Mouse (Mus musculus) kidney, adult 9 months (tissue): ENCODE results near the gene Gpat3.
A peak's percentile ranks its signal among the peaks of the same experiment; 100 is the strongest.

ENCODE experiments used
- DNase-seq: peaks from one replicate; pipeline ENCODE4 v3.0.0; 2022

Gene Gpat3

DNA sequence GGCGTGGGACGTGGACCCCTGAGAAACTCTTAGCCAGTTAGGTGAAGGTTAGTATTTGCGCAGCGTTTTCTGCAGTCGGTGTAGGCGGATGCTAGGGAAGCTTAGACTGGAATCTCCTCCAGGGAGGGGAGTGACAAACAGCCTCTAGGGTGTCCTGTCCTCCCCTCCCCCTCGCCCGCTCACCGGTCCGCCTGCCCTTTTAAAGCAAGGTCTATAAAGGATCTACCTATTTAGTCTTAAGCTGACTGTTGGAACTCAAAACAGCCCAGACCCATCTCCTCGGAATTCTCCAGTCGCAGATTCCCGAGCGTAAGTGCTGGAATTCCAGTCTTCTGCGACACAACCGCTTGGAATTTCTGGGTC, at the start of gene Gpat3:
Gene Gpat3 (plus strand): TSS at position 229 of the 363 bp plus-strand sequence.
- peak; percentile 32 for DNase-seq

- peak; percentile 94 for DNase-seq
These were observed 47.2 kb upstream of the Gpat3 start, which contains the start of the genes Helq and Mrps18c for GRCm38 (mm10) chr5:100798165-100798860. Helq (minus strand) TSS chr5:100798598. Mrps18c (plus strand) TSS chr5:100798627.

GRCm38 (mm10) chr5:100818341-100818740, 27.2 kb upstream of the Gpat3 start:
- DNase-seq = no peak

GRCm38 (mm10) chr5:100819568-100820480, 25.7 kb upstream of the Gpat3 start:
- DNase-seq = peak; percentile 19

GRCm38 (mm10) chr5:100820483-100821184, 24.9 kb upstream of the Gpat3 start, which contains the start of gene Abraxas1:
Abraxas1 (minus strand) TSS chr5:100820965.
- peak; percentile 85 for DNase-seq

GRCm38 (mm10) chr5:100821375-100821774, 24.1 kb upstream of the Gpat3 start:
- DNase-seq = no peak

DNA sequence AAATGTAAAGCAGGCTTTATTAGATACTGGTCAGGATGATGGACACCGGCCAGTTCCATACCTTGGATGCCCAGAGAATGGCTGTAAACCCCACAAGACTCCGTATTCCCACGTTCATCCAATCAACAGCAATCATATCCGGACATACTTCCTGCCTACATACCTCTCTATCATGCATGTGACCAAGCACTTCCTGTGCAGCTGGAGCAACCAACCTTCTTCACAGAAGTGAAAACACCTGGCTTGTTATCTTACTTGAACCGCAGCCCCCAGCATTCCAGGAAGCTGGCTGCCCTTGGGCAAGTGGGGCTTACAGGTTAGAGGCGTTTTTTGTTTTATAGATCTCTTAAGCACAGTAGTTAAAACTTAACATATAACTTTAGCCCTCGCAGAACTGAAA, 22.7 kb upstream of the Gpat3 start:
- no peak for DNase-seq

- peak; percentile 39 for DNase-seq
These were observed 19.5 kb upstream of the Gpat3 start for GRCm38 (mm10) chr5:100825975-100826374.

DNA sequence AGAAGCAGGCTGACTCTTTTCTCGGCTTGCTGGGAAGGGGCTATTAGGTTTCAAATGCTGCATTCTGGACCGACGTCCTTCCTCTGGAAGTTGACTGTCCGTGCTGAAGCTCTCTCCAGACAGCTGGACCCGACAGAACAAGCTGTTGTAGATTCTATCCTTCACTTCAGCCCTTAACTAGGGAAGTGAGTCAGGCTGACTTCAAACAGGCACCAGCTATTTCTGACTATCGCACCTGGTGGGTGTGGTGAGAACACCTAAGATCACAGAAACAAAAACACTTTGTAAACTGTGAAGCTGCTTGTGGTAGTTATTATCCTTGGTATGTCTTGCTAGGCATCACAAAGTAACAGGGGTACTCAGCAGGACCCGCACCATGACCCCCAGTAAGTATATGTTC, 19.0 kb upstream of the Gpat3 start:
- DNase-seq = no peak

DNA sequence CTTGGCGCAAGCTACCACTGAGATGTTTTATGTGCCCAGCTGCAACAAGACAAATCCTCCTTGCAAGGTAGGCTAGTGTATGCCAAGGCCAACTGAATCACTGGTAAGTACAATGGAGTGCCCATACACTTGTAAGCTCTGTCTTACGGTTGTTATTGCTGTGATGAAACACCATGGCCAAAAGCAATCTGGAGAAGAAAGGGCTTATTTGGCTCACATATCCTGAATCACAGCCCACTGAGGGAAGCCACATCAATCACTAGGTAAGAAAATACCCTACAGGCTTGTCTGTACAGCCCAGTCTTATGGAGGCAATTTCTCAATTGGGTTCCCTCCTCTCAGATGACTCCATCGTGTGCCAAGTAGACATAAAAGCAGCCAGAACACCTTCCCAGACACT, 16.8 kb upstream of the Gpat3 start:
- no peak for DNase-seq

- no peak for DNase-seq
These were observed 12.8 kb upstream of the Gpat3 start for GRCm38 (mm10) chr5:100832680-100833079.

- DNase-seq = no peak
These were observed 11.7 kb upstream of the Gpat3 start for GRCm38 (mm10) chr5:100833841-100834240.

DNA sequence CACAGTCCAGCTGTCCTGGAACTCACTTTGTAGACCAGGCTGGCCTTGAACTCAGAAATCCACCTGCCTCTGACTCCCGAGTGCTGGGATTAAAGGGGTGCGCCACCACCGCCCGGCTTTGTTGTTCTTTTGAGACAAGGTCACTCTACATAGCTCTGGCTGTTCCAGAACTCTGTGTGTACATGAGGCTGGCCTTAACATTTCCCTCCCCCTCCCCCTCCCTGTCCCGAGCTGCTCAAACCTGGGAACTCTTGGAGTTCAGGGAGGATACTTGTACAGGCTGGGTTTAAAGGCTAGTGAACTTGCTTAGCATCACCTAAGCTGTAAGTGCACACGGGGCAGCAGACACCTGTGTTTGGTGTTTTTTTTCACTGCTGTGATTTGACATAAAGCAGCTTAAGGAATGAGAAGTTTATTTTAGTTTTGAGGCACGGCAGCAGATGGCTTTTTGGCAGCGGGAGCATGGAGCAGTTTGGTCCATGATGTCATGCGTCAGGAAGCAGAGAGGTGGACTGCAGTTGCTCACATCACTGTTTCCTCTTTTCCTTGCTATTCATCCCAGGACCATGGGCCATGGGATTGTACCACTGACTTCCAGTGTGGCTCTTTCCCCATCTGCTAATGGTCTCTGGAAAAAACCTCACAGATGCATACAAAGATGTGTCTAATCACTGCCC, 9.5 kb upstream of the Gpat3 start:
- no peak for DNase-seq

- DNase-seq = no peak
These were observed 7.6 kb upstream of the Gpat3 start for GRCm38 (mm10) chr5:100837907-100838306.

DNA sequence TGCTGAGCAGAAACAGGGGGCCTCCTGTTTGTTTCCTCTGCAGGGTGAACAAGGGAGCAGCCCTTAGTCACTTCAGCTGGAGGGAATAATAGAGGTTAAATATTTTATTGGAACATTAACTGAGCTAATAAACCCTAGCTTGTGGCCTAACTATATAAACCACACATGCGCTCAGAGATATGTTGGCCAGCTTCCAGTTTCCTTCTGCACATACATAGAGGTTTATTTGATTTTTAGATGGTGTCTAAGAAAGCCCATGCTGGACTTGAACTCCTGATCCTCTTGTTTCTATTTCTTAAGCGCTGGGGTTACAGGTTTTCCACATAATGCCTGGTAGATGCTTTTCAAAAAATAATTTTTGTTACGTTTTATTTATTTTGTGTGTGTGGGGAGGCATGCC, 1.0 kb upstream of the Gpat3 start:
- DNase-seq = no peak

GRCm38 (mm10) chr5:100845848-100846598, 510 bp downstream of the Gpat3 start:
- peak; percentile 49 for DNase-seq

DNA sequence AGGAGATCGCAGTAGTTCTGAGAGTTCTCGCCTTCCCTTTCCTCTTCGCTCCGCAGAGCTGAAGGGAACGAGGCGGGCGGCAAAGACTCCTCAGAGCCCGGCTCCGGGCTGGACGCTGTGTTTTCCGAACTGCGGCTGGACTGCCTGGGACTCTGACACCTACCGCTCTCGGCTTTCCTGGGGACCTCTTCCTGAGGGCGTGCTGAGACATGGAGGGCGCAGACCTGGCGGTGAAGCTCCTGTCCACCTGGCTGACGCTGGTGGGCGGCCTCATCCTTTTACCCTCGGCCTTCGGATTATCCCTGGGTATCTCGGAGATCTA, 1.0 kb downstream of the Gpat3 start:
- no peak for DNase-seq

GRCm38 (mm10) chr5:100847143-100847542, 1.6 kb downstream of the Gpat3 start:
- peak; percentile 23 for DNase-seq

GRCm38 (mm10) chr5:100853963-100854362, 8.4 kb downstream of the Gpat3 start:
- no peak for DNase-seq

GRCm38 (mm10) chr5:100856552-100856951, 11.0 kb downstream of the Gpat3 start:
- DNase-seq = no peak

- peak; percentile 24 for DNase-seq
These were observed 15.0 kb downstream of the Gpat3 start for GRCm38 (mm10) chr5:100860417-100861053.

DNA sequence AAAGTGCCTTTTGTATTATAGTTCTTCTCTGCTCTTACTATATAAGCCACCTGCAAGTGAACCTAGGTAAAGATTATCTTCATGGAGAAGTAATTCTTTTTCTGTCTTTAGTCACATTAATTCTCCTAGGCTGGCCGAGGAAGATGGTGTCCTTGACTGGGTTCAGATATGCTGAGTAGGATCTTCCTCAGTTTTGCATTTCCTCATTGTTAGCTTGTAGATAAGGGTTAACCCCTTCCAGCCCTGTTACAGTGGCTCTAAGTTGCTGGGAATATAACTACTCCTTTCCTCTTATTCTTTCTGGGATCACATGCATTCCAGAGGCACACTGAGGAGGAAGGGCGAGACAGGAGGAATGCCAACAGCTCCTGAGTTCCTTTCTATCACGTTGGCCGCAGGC, 15.6 kb downstream of the Gpat3 start:
- no peak for DNase-seq
